Mouse (Mus musculus) ES-Bruce4 (cell line): ENCODE measurements at regions not wholly inside any gene's neighbourhood (a gene's known extent, or its start where the extent isn't known, plus 50 kb on each side); places are given as distances from the start of the nearest gene placed in this dataset.

Source experiments
- H3K27ac ChIP-seq: 2 replicates; pipeline ENCODE4 v1.5.1; 2012; ENCODE audit warnings: low read length, inconsistent platforms; ENCODE audit not compliant: insufficient read depth
- H3K27me3 ChIP-seq: 2 replicates; pipeline ENCODE4 v1.6.1; 2012; ENCODE audit warnings: mild to moderate bottlenecking, low read length, inconsistent platforms; ENCODE audit not compliant: control insufficient read depth, poor library complexity, insufficient read depth, severe bottlenecking
- H3K36me3 ChIP-seq: 2 replicates; pipeline ENCODE4 v1.6.1; 2012; ENCODE audit warnings: inconsistent platforms, mild to moderate bottlenecking, low read length, moderate library complexity; ENCODE audit not compliant: control insufficient read depth, poor library complexity, insufficient read depth, severe bottlenecking
- H3K4me1 ChIP-seq: one replicate; pipeline ENCODE4 v1.8.1; 2011; ENCODE audit warnings: low read length; ENCODE audit not compliant: control insufficient read depth, insufficient read depth
- H3K4me3 ChIP-seq: 2 replicates; pipeline ENCODE4 v1.5.1; 2011; ENCODE audit warnings: low read depth, mild to moderate bottlenecking, low read length
- H3K9ac ChIP-seq: 2 replicates; pipeline ENCODE4 v1.6.1; 2012; ENCODE audit warnings: low read depth, mild to moderate bottlenecking, inconsistent platforms; ENCODE audit not compliant: poor library complexity, severe bottlenecking
- H3K9me3 ChIP-seq: replicated peaks from 2 replicates; pipeline ENCODE4 v1.6.1; 2012; ENCODE audit warnings: mild to moderate bottlenecking, low read length, inconsistent platforms; ENCODE audit not compliant: control insufficient read depth, poor library complexity, insufficient read depth, severe bottlenecking
- CTCF ChIP-seq: IDR thresholded peaks from one replicate; pipeline ENCODE4 v1.8.1; 2011; ENCODE audit warnings: low read depth, low read length
- EP300 ChIP-seq: IDR thresholded peaks from 2 replicates; pipeline ENCODE4 v1.6.1; 2011; ENCODE audit warnings: low read depth, low read length; ENCODE audit not compliant: insufficient read depth
- POLR2A ChIP-seq: IDR thresholded peaks from one replicate; pipeline ENCODE4 v1.8.1; 2011; ENCODE audit warnings: low read length; ENCODE audit not compliant: insufficient read depth

DNA sequence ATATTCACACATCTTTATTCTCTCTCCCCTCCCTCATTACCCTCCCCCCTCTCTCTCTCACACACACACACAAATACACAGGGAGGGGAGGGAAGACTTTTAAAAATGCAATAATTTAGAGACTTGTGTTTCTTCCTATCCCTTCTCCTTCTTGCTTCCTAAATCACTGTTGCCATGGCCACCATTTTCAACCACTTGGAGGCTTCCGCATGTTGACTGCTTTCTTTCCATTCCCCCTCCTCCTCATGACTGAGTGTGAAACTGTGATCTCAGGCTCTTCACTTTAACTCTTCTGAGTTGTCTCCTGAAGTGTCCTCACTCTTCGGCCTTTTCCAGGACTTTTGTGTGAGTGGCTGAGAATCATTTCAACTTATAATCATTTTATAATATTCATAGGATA lies 81.2 kb upstream of the Daam1 start:
- H3K9me3 ChIP-seq, result no peaks in the 10 kb centered on the region
- H3K4me3 ChIP-seq, result no peak overlapping the region
- TF ChIP-seq CTCF, result no peak
- TF ChIP-seq POLR2A, result no peak
- TF ChIP-seq EP300, result no peak
- no peak overlapping the region for H3K27ac ChIP-seq
- H3K4me1 ChIP-seq, result no peaks in the 10 kb centered on the region
- no peaks in the 10 kb centered on the region for H3K36me3 ChIP-seq
- H3K27me3 ChIP-seq, result no peaks in the 10 kb centered on the region; the same call in 1 of the 2 replicates
- no peak overlapping the region for H3K9ac ChIP-seq

DNA sequence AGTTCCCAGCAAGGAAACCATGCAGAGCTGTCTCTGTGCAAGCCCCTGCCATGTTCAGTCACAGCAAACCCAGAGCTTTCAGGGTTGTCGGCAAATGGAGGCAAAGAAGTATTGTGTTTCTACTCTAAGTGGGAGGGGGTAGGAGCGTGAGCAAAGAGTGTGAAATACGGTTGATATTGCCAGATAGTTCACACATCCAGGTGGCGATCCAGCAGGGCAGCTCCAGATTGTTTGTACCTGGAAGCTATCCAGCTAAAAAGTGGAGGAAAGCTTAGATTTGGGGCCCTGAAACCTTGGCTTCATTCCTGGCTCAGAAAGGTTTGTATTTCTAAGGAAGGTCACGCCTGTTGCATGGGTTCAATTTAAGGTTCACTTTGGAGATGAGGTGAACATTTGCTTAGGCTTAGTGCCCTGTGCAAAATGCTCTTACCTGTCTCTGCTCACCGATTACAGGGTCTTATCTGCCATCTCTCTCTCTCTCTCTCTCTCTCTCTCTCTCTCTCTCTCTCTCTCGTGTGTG lies 78.1 kb upstream of the Daam1 start:
- TF ChIP-seq EP300 (no peak), CTCF (no peak), POLR2A (no peak)
- no peaks in the 10 kb centered on the region for H3K9me3 ChIP-seq
- H3K4me1 ChIP-seq, result no peaks in the 10 kb centered on the region
- H3K9ac ChIP-seq, result no peak overlapping the region
- H3K4me3 ChIP-seq, result no peak overlapping the region
- H3K36me3 ChIP-seq, result no peaks in the 10 kb centered on the region
- H3K27ac ChIP-seq, result no peak overlapping the region
- H3K27me3 ChIP-seq, result no peaks in the 10 kb centered on the region; the same call in 1 of the 2 replicates

DNA sequence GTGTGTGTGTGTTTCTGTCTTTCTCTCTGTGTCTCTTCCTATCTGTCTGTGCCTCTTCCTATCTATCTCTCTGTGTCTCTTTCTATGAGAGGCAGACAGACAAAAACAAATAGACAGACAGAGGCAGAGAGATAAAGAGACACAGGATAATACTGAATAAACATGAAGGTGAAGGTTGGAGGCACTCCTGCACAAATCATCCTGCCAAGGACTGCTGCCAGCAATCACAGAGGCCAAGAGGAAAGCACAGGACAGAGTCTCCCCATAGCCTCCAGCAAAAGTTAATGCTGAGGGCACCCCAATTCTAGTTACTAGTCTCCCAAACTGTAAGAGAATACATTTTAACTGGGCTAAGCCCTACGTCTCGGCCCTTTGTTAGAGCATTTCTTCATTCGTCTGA lies 77.6 kb upstream of the Daam1 start:
- H3K9ac ChIP-seq, result no peak overlapping the region
- no peaks in the 10 kb centered on the region for H3K4me1 ChIP-seq
- no peaks in the 10 kb centered on the region; the same call in 1 of the 2 replicates for H3K27me3 ChIP-seq
- H3K36me3 ChIP-seq, result no peaks in the 10 kb centered on the region
- H3K4me3 ChIP-seq, result no peak overlapping the region
- H3K27ac ChIP-seq, result no peak overlapping the region
- H3K9me3 ChIP-seq, result no peaks in the 10 kb centered on the region
- TF ChIP-seq POLR2A, result no peak
- TF ChIP-seq EP300, result no peak
- no peak for TF ChIP-seq CTCF

- Histone ChIP-seq H3K9ac (no peak overlapping the region), H3K4me3 (no peak overlapping the region), H3K4me1 (no peaks in the 10 kb centered on the region), H3K27me3 (no peaks in the 10 kb centered on the region; the same call in 1 of the 2 replicates), H3K36me3 (no peaks in the 10 kb centered on the region), H3K27ac (no peak overlapping the region), H3K9me3 (no peaks in the 10 kb centered on the region)
- TF ChIP-seq POLR2A, result no peak
- TF ChIP-seq EP300, result no peak
- no peak for TF ChIP-seq CTCF
Observed at GRCm38 (mm10) chr12:71763194-71763593, 67.7 kb upstream of the Daam1 start.

GRCm38 (mm10) chr12:71766086-71766485 lies 64.8 kb upstream of the Daam1 start:
- TF ChIP-seq CTCF, result no peak
- TF ChIP-seq EP300, result no peak
- TF ChIP-seq POLR2A, result no peak
- Histone ChIP-seq H3K36me3 (no peaks in the 10 kb centered on the region), H3K27me3 (no peaks in the 10 kb centered on the region; the same call in 1 of the 2 replicates)

GRCm38 (mm10) chr12:71766636-71767035 lies 64.2 kb upstream of the Daam1 start:
- Histone ChIP-seq H3K4me3 (no peak overlapping the region), H3K4me1 (no peaks in the 10 kb centered on the region), H3K36me3 (no peaks in the 10 kb centered on the region), H3K27me3 (no peaks in the 10 kb centered on the region; the same call in 1 of the 2 replicates), H3K9me3 (no peaks in the 10 kb centered on the region), H3K27ac (no peak overlapping the region), H3K9ac (no peak overlapping the region)
- TF ChIP-seq CTCF (no peak), POLR2A (no peak), EP300 (no peak)

More at GRCm38 (mm10) chr12:71766086-71766485, 64.8 kb upstream of the Daam1 start:
- Histone ChIP-seq H3K9ac (no peak overlapping the region), H3K4me1 (no peaks in the 10 kb centered on the region), H3K9me3 (no peaks in the 10 kb centered on the region), H3K4me3 (no peak overlapping the region), H3K27ac (no peak overlapping the region)
